Mouse (Mus musculus) embryo, embryonic 11.5 days (tissue): ENCODE results near the gene Pigp.

Source experiments
- DNase-seq: peaks from one replicate; pipeline ENCODE4 v3.0.0-alpha.2; 2012; ENCODE audit warnings: low read depth, low spot score

Pigp gene

DNA sequence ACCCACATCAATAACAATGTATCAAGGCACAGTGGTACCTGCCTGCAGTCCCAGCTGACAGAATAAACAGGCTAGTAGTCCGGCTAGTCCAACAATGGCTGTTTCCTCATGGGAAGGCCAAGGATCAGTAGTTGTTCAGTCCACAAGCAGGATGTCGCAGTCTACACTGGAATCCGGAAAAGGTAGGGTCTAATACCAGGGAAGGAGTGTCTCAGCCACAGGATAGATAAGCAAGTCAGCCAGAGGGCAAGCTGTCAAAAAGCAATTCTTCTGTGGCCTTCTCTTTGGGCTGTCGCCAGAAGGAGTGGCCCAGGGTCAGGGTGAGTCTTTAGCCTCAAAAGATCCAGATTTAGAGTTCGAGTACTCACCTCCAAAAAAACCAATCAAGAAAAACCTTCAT is 53.9 kb downstream of the Pigp start:
- no peak for DNase-seq

GRCm38 (mm10) chr16:94315215-94315614 is 56.4 kb downstream of the Pigp start:
- DNase-seq = no peak

DNA sequence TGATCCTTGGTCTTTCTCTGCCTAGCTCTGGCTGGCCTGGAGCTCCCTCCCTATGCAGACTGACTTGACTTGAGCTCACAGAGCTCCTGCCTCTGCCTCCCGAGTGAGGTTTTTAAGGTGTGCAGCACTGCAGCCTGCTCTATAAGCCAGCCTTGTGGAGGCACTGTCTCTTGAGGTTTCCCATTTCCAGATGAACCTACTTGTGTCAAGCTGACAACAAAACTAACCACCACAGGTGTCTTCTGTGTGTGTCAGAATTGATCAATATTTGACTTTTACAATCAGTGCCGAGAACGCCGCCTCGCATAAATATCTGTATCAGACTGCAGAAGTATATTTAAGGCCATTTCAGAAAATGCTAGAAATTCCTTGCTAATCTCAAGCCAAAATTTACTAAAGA is 57.0 kb downstream of the Pigp start:
- no peak for DNase-seq

DNA sequence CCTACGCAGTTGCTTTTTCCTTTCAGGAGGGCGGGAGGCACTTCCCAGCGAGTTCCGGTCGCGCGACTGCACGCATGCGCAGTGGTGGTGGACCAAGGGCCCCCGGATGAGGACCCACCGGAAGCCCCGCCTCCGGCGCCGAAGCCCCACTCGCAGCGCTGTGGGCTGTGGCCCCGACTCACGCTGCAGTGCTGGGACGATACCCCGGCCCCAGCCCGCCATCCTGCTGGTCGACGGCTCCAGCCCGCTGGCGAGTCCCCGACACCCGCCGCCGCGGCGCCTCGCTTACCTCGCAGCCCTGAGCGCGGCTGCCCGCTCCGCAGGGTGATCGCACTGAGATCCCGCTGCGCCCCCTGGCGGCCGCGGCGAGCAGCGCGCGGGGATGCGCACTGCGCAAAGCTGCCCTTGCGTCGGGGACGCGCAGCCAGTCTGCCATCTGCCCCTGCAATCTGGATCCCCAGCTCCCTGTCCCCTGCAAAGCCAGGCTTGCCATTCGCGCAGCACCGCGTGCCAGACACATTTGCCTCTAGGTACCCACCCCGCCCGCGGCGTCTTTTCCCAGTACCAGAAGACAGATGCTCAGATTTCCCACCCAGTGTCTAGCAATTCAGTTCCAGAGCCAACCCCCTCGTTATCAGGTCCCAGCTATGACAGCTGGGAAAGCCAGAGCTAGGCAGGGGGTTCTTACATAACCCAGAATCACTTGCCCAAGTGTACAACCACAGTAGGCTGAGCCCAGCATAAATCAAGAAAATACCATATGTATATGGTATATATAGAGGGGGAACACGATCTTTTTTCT is 58.2 kb downstream of the Pigp start, which contains the start of gene Hlcs:
Hlcs (minus strand) TSS at position 343 of the 802 bp plus-strand sequence.
- peak; percentile 98 for DNase-seq

- peak; percentile 79 for DNase-seq
Observed at GRCm38 (mm10) chr16:94312663-94313228, 58.9 kb downstream of the Pigp start.

DNA sequence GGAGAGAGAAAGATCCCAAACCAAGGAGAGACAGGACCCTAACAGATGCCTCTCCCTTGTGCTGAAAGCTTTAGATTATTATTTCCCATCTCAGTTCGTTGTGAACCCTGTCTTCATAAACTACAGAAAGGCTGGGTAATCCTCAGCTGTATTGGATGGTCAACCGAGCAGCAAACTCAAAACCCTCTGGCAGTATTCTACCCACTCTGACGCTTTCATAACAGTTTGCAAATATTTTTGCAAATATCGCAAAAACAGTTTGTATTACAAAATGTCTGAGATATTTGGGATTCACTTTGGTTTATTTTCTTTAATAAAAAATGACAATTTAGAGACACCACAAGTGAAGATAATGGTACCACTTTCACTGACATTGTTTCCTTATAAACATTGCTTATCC is 59.7 kb downstream of the Pigp start:
- no peak for DNase-seq

DNA sequence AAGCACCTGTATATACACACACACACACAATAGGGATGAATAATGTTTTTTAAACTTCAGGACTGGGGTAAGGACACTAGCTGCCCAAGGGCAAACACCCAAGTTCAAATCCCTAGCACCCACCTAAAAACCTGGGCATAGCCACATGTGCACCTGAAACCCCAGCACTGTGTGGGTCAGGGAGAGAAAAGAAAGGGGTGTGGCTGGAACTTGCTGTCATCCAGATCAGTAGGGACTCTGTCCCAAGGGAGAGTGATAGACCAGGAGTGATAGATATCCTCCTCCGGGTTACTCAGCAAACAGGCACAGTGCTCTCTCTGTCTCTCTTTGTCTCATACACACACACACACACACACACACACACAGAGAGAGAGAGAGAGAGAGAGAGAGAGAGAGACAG is 60.2 kb downstream of the Pigp start:
- no peak for DNase-seq

- DNase-seq = no peak
Observed at GRCm38 (mm10) chr16:94309025-94309424, 62.6 kb downstream of the Pigp start.
